Mouse (Mus musculus): ENCODE measurements at regions not wholly inside any gene's neighbourhood (a gene's known extent, or its start where the extent isn't known, plus 50 kb on each side); places are given as distances from the start of the nearest gene placed in this dataset.

DNA sequence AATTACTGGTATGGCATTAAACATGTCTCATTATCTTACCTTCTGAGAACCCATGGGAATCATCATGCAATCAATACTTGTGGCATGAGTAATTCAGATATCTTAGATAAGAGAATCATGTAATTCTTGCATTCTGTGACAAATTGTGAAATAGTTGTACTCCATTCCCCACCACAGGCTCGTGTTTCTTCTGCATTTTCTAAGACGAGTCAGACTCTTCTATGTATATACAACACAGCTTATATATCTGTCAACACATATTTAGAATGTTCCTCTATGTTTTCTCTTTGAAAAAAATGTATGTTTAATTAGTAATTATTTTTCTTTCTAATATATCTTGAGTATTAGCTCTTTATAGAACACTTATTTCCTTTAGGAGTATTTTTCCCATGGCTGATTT, 527.7 kb downstream of the Otol1 start:
- TF ChIP-seq CTCF (IDR thresholded peaks at IDR 0.05; ENCODE audit: low read depth), result no peak
- Histone ChIP-seq H3K27ac (replicated peaks) (no peak overlapping the region), H3K4me3 (ENCODE audit: low read depth, low read length) (no peak overlapping the region), H3K36me3 (ENCODE audit: control insufficient read depth, insufficient read depth, low read length) (no peaks in the 10 kb centered on the region), H3K4me1 (replicated peaks; ENCODE audit: control insufficient read depth, insufficient read depth) (no peaks in the 10 kb centered on the region), H3K27me3 (ENCODE audit: control insufficient read depth, insufficient read depth, low read length) (no peaks in the 10 kb centered on the region), H3K9me3 (ENCODE audit: control insufficient read depth, low read length) (no peaks in the 10 kb centered on the region), H3K4me2 (replicated peaks; ENCODE audit: low read depth) (no peak overlapping the region), H3K9ac (ENCODE audit: low read length) (no peak overlapping the region)
- DNase-seq (ENCODE audit: low spot score) (no peak), ATAC-seq (ENCODE audit: low FRiP score, low TSS enrichment) (no peak)
- WGBS, result 44% methylated on average over 2 of the region's 2 CpGs

DNA sequence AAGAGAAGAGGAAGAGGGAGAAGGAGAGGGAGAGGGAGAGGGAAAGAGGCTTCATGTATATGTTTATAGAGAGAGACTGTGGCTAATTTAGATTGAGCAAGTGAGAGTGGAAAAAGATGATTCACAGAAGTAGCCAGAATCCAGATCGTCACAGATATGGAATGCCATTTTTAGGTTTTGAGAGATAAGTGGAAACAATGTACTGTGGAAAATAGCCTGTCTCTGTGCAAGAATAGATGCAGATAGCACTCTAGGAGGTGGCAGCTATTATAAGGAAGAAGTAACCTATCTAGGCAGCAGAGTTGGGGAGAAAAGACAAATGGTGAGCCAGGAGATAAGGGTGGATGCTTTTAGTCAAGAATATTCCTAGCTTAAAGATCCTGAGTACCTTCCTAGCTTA, 536.5 kb downstream of the Otol1 start:
- Histone ChIP-seq H3K27me3 (ENCODE audit: control insufficient read depth, insufficient read depth, low read length) (no peaks in the 10 kb centered on the region), H3K4me1 (replicated peaks; ENCODE audit: control insufficient read depth, insufficient read depth) (no peaks in the 10 kb centered on the region), H3K36me3 (ENCODE audit: control insufficient read depth, insufficient read depth, low read length) (no peaks in the 10 kb centered on the region), H3K27ac (replicated peaks) (no peak overlapping the region), H3K4me3 (ENCODE audit: low read depth, low read length) (no peak overlapping the region), H3K9me3 (ENCODE audit: control insufficient read depth, low read length) (no peaks in the 10 kb centered on the region), H3K4me2 (replicated peaks; ENCODE audit: low read depth) (no peak overlapping the region), H3K9ac (ENCODE audit: low read length) (no peak overlapping the region)
- no peak for DNase-seq (ENCODE audit: low spot score)
- ATAC-seq (ENCODE audit: low FRiP score, low TSS enrichment), result no peak
- WGBS, result 76% methylated on average over 1 of the region's 1 CpGs
- TF ChIP-seq EP300 (optimal IDR thresholded peaks at IDR 0.05) (no peak), CTCF (IDR thresholded peaks at IDR 0.05; ENCODE audit: low read depth) (no peak)

DNA sequence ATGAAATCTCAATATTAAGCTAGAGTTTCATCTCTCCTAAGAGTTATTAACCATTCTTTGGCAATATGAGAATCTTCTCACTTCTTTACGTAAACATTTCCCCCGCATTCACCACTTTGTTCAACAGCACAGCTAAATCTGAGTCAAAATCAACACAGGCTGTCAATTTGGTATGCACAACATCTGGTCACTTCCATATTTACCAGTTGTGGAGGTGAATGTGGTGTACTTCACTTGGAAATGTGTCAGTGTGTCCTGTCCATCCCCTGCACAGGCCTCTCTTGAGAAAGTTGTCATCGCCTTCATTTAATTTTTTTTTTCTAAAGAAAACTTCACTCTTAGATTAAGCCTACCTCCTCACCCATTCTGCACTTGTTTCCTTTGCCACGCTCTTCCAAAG, 550.4 kb downstream of the Otol1 start:
- TF ChIP-seq CTCF (IDR thresholded peaks at IDR 0.05; ENCODE audit: low read depth) (no peak), EP300 (optimal IDR thresholded peaks at IDR 0.05) (no peak)
- H3K4me2 ChIP-seq (replicated peaks; ENCODE audit: low read depth), result no peak overlapping the region
- no peak overlapping the region for H3K9ac ChIP-seq (ENCODE audit: low read length)
- H3K4me3 ChIP-seq (ENCODE audit: low read depth, low read length), result no peak overlapping the region
- DNase-seq (ENCODE audit: low spot score), result no peak
- H3K27ac ChIP-seq (replicated peaks), result no peak overlapping the region
- WGBS, result 58% methylated on average over 4 of the region's 4 CpGs
- H3K4me1 ChIP-seq (replicated peaks; ENCODE audit: control insufficient read depth, insufficient read depth), result no peaks in the 10 kb centered on the region
- ATAC-seq (ENCODE audit: low FRiP score, low TSS enrichment), result no peak
- no peaks in the 10 kb centered on the region for H3K36me3 ChIP-seq (ENCODE audit: control insufficient read depth, insufficient read depth, low read length)
- no peaks in the 10 kb centered on the region for H3K9me3 ChIP-seq (ENCODE audit: control insufficient read depth, low read length)
- no peaks in the 10 kb centered on the region for H3K27me3 ChIP-seq (ENCODE audit: control insufficient read depth, insufficient read depth, low read length)

DNA sequence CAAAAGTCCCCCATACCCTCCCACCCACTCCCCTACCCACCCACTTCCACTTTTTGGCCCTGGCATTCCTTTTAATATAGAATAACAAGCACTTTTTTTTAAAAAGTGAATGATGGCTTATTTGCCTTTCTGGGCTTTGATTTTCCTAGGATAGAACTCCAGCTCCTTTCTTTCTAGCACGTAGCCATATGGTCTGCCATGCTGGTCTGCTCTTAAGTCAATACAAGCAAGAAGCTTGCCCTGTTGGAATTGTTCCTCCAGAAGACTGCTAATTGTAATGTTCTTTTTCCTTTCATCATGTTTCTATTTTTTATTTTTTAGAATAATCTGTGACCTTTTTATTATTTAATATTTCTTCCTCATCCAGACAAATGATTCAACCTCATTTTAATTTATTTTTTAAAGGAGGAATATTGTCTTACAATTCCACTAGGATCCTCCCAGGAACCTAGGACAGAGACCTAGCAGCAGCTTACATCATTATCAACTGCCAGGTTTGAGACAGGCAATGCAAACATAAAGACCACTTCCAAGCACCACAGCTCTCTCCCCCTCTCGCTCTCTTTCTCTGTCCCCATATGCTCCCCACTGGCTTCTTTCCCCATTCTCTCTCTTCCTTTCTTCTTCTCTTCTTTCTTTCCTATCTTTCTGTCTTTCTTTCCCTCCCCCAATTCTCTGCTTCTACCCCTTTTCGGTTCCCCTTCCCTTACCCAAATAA, 558.9 kb downstream of the Otol1 start:
- ATAC-seq (ENCODE audit: low FRiP score, low TSS enrichment) (no peak), DNase-seq (ENCODE audit: low spot score) (no peak)
- H3K4me1 ChIP-seq (replicated peaks; ENCODE audit: control insufficient read depth, insufficient read depth), result no peaks in the 10 kb centered on the region
- H3K27ac ChIP-seq (replicated peaks), result no peak overlapping the region
- no peak overlapping the region for H3K9ac ChIP-seq (ENCODE audit: low read length)
- no peak overlapping the region for H3K4me2 ChIP-seq (replicated peaks; ENCODE audit: low read depth)
- H3K4me3 ChIP-seq (ENCODE audit: low read depth, low read length), result no peak overlapping the region
- no peaks in the 10 kb centered on the region for H3K9me3 ChIP-seq (ENCODE audit: control insufficient read depth, low read length)
- 72% methylated on average over 3 of the region's 3 CpGs for WGBS
- H3K36me3 ChIP-seq (ENCODE audit: control insufficient read depth, insufficient read depth, low read length), result no peaks in the 10 kb centered on the region
- no peaks in the 10 kb centered on the region for H3K27me3 ChIP-seq (ENCODE audit: control insufficient read depth, insufficient read depth, low read length)
- TF ChIP-seq CTCF (IDR thresholded peaks at IDR 0.05; ENCODE audit: low read depth), result no peak
- TF ChIP-seq EP300 (optimal IDR thresholded peaks at IDR 0.05), result no peak

DNA sequence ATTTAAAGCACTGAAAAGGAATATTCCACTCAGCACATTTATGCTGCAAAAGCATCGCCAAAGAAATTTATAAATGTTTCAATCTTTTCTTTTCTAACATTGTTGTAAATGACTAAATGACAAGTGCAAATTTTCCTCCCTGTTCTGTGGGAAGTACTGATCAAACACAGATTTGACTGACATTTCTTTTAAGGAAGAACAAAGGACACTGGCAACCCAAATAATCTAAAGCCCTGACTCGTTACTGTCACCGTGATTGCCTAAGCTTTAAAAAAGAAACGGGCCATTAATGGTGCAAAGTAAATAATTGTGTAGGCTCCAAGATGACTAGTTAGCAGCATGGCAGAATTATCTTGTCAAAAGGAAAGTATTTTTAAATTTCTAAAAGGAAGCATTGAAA, 587.4 kb downstream of the Otol1 start:
- Histone ChIP-seq H3K4me1 (replicated peaks; ENCODE audit: control insufficient read depth, insufficient read depth) (no peaks in the 10 kb centered on the region), H3K9me3 (ENCODE audit: control insufficient read depth, low read length) (no peaks in the 10 kb centered on the region), H3K27ac (replicated peaks) (no peak overlapping the region), H3K9ac (ENCODE audit: low read length) (no peak overlapping the region), H3K4me3 (ENCODE audit: low read depth, low read length) (no peak overlapping the region), H3K36me3 (ENCODE audit: control insufficient read depth, insufficient read depth, low read length) (no peaks in the 10 kb centered on the region), H3K4me2 (replicated peaks; ENCODE audit: low read depth) (no peak overlapping the region), H3K27me3 (ENCODE audit: control insufficient read depth, insufficient read depth, low read length) (no peaks in the 10 kb centered on the region)
- WGBS, result 30% methylated on average over 4 of the region's 4 CpGs
- TF ChIP-seq CTCF (IDR thresholded peaks at IDR 0.05; ENCODE audit: low read depth), result no peak
- no peak for TF ChIP-seq EP300 (optimal IDR thresholded peaks at IDR 0.05)
- ATAC-seq (ENCODE audit: low FRiP score, low TSS enrichment), result no peak
- DNase-seq (ENCODE audit: low spot score), result no peak

All from stomach, postnatal 0 days (tissue).